Mouse (Mus musculus): ENCODE measurements around the gene Anapc15-ps. TPM values are rescaled to one million over a fixed set of nuclear protein-coding genes. Genes with fewer than 3 reads are reported as not detected.

The Anapc15-ps gene
- polyA plus RNA-seq (2012; rRNA removed) = not detected in 2 replicates

GRCm38 (mm10) chr10:95673351-95673750 is at the start of gene Anapc15-ps:
TSS of gene Anapc15-ps (minus strand) at chr10:95673451.
- H3K36me3 ChIP-seq (ENCODE audit: control insufficient read depth, insufficient read depth, low read length) = no peaks in the 10 kb centered on the region
- DNase-seq = no peak
- 95% methylated on average over 3 of the region's 3 CpGs for WGBS
- TF ChIP-seq POLR2A (IDR thresholded peaks at IDR 0.05; ENCODE audit: low read depth, low read length) = no peak
- no peak for TF ChIP-seq CTCF (conservative IDR thresholded peaks at IDR 0.05; ENCODE audit: insufficient read depth, insufficient read length, low read depth, low read length)
- no peak within 1 kb of the TSS for H3K27ac ChIP-seq (ENCODE audit: insufficient read depth, low read depth, low read length)
- no peaks in the 10 kb centered on the region for H3K4me1 ChIP-seq (ENCODE audit: control insufficient read depth, insufficient read depth, low read length)
- H3K27me3 ChIP-seq (replicated peaks; ENCODE audit: control insufficient read depth, insufficient read depth, low read length) = no peaks in the 10 kb centered on the region
- no peak within 1 kb of the TSS for H3K4me3 ChIP-seq (ENCODE audit: insufficient read depth, low read depth, low read length)

DNA sequence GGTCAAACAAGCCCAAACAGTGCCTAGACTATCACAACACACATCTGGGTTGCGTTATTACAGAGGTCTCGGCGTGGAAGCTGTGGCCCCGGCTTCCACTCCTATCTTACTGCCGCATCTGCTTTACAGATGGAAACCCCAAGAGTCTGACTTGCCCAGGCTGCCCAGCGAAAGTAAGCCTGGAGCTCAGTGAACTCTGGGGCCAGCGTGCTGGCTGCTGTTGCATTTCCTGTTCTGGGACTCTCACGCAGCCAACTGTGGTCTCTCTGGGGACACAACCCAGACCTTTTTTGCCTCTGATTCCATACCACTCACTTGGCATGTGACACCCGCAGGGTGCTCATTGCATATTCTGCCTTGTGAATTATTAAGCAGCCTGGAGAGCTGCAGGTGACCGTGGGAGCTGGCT is 49.0 kb upstream of the Anapc15-ps start:
- Histone ChIP-seq H3K27ac (ENCODE audit: insufficient read depth, low read depth, low read length) (peak overlapping the region; percentile 86), H3K4me1 (ENCODE audit: control insufficient read depth, insufficient read depth, low read length) (peaks cover 22% of the 10 kb centered on the region), H3K4me3 (ENCODE audit: insufficient read depth, low read depth, low read length) (peak overlapping the region; percentile 27), H3K27me3 (replicated peaks; ENCODE audit: control insufficient read depth, insufficient read depth, low read length) (no peaks in the 10 kb centered on the region), H3K36me3 (ENCODE audit: control insufficient read depth, insufficient read depth, low read length) (no peaks in the 10 kb centered on the region)
- WGBS = 45% methylated on average over 10 of the region's 10 CpGs
- TF ChIP-seq POLR2A (IDR thresholded peaks at IDR 0.05; ENCODE audit: low read depth, low read length) (no peak), CTCF (conservative IDR thresholded peaks at IDR 0.05; ENCODE audit: insufficient read depth, insufficient read length, low read depth, low read length) (no peak)
- DNase-seq = peak; percentile 86

GRCm38 (mm10) chr10:95720181-95720798 is 47.0 kb upstream of the Anapc15-ps start:
- Histone ChIP-seq H3K36me3 (ENCODE audit: control insufficient read depth, insufficient read depth, low read length) (no peaks in the 10 kb centered on the region), H3K27ac (ENCODE audit: insufficient read depth, low read depth, low read length) (peak overlapping the region; percentile 86; the same call in 1 of the 2 replicates), H3K4me3 (ENCODE audit: insufficient read depth, low read depth, low read length) (no peak overlapping the region), H3K4me1 (ENCODE audit: control insufficient read depth, insufficient read depth, low read length) (peaks cover 21% of the 10 kb centered on the region), H3K27me3 (replicated peaks; ENCODE audit: control insufficient read depth, insufficient read depth, low read length) (no peaks in the 10 kb centered on the region)
- WGBS = 80% methylated on average over 12 of the region's 12 CpGs
- no peak for DNase-seq
- TF ChIP-seq CTCF (conservative IDR thresholded peaks at IDR 0.05; ENCODE audit: insufficient read depth, insufficient read length, low read depth, low read length) (no peak), POLR2A (IDR thresholded peaks at IDR 0.05; ENCODE audit: low read depth, low read length) (no peak)

DNA sequence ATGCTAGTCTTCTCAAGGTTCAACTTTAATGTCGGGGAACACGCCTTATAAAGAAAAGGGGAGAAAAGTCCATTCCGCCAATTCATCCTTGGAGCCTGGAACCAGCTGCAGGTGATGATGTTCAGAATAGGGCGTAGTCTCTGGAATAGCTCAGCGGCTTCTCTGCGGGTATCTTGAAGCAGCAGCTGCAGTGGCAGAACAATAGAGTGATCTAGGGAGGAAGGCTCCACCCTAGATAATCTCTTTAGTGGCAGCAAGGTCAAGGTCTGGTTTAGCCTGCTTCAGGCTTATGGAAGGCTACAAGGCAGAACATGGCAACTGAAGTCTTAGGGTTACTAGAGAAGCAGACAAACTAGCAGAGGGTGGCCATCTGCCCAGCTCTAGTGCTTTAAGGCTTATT is 46.2 kb upstream of the Anapc15-ps start:
- WGBS = 92% methylated on average over 6 of the region's 6 CpGs
- no peaks in the 10 kb centered on the region for H3K36me3 ChIP-seq (ENCODE audit: control insufficient read depth, insufficient read depth, low read length)
- no peak overlapping the region for H3K4me3 ChIP-seq (ENCODE audit: insufficient read depth, low read depth, low read length)
- no peak overlapping the region for H3K27ac ChIP-seq (ENCODE audit: insufficient read depth, low read depth, low read length)
- no peaks in the 10 kb centered on the region for H3K27me3 ChIP-seq (replicated peaks; ENCODE audit: control insufficient read depth, insufficient read depth, low read length)
- peaks cover 15% of the 10 kb centered on the region; the same call in 1 of the 2 replicates for H3K4me1 ChIP-seq (ENCODE audit: control insufficient read depth, insufficient read depth, low read length)
- no peak for TF ChIP-seq POLR2A (IDR thresholded peaks at IDR 0.05; ENCODE audit: low read depth, low read length)
- TF ChIP-seq CTCF (conservative IDR thresholded peaks at IDR 0.05; ENCODE audit: insufficient read depth, insufficient read length, low read depth, low read length) = no peak
- no peak for DNase-seq

- Histone ChIP-seq H3K4me3 (ENCODE audit: insufficient read depth, low read depth, low read length) (no peak overlapping the region), H3K4me1 (ENCODE audit: control insufficient read depth, insufficient read depth, low read length) (peaks cover 15% of the 10 kb centered on the region; the same call in 1 of the 2 replicates), H3K36me3 (ENCODE audit: control insufficient read depth, insufficient read depth, low read length) (no peaks in the 10 kb centered on the region), H3K27ac (ENCODE audit: insufficient read depth, low read depth, low read length) (no peak overlapping the region), H3K27me3 (replicated peaks; ENCODE audit: control insufficient read depth, insufficient read depth, low read length) (no peaks in the 10 kb centered on the region)
- 44% methylated on average over 1 of the region's 1 CpGs for WGBS
- TF ChIP-seq POLR2A (IDR thresholded peaks at IDR 0.05; ENCODE audit: low read depth, low read length) = no peak
- TF ChIP-seq CTCF (conservative IDR thresholded peaks at IDR 0.05; ENCODE audit: insufficient read depth, insufficient read length, low read depth, low read length) = no peak
- DNase-seq = no peak
These were observed 45.5 kb upstream of the Anapc15-ps start for GRCm38 (mm10) chr10:95718760-95719159.

GRCm38 (mm10) chr10:95717106-95717680 is 43.9 kb upstream of the Anapc15-ps start:
- peak; percentile 77 for DNase-seq
- Histone ChIP-seq H3K4me1 (ENCODE audit: control insufficient read depth, insufficient read depth, low read length) (peaks cover 15% of the 10 kb centered on the region; the same call in 1 of the 2 replicates), H3K4me3 (ENCODE audit: insufficient read depth, low read depth, low read length) (no peak overlapping the region), H3K36me3 (ENCODE audit: control insufficient read depth, insufficient read depth, low read length) (no peaks in the 10 kb centered on the region), H3K27me3 (replicated peaks; ENCODE audit: control insufficient read depth, insufficient read depth, low read length) (no peaks in the 10 kb centered on the region), H3K27ac (ENCODE audit: insufficient read depth, low read depth, low read length) (peak overlapping the region; percentile 68)
- WGBS = 45% methylated on average over 16 of the region's 16 CpGs
- TF ChIP-seq POLR2A (IDR thresholded peaks at IDR 0.05; ENCODE audit: low read depth, low read length) = no peak
- no peak for TF ChIP-seq CTCF (conservative IDR thresholded peaks at IDR 0.05; ENCODE audit: insufficient read depth, insufficient read length, low read depth, low read length)

DNA sequence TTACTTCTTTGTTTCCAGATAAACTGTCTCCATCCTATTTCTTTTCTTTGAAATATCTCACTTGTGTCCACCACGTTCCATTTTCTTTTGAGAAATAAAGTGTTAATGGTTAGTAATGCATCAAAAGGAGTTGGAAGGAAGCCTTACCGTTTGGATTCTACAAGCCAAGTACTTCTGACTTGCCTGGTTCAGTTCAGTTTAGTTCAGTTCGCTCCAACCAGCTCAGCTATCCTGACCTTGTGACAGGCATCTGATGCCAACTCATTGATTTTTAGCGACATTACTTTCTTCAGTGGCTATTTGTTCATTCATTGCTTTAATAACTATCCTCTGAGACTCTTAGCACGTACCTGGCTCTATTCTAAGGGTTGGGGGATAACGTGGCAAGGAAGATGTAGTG is 42.4 kb upstream of the Anapc15-ps start:
- no peaks in the 10 kb centered on the region for H3K27me3 ChIP-seq (replicated peaks; ENCODE audit: control insufficient read depth, insufficient read depth, low read length)
- H3K4me1 ChIP-seq (ENCODE audit: control insufficient read depth, insufficient read depth, low read length) = peaks cover 15% of the 10 kb centered on the region; the same call in 1 of the 2 replicates
- H3K4me3 ChIP-seq (ENCODE audit: insufficient read depth, low read depth, low read length) = no peak overlapping the region
- H3K36me3 ChIP-seq (ENCODE audit: control insufficient read depth, insufficient read depth, low read length) = no peaks in the 10 kb centered on the region
- DNase-seq = peak; percentile 59
- peak overlapping the region; percentile 84 for H3K27ac ChIP-seq (ENCODE audit: insufficient read depth, low read depth, low read length)
- TF ChIP-seq CTCF (conservative IDR thresholded peaks at IDR 0.05; ENCODE audit: insufficient read depth, insufficient read length, low read depth, low read length) (no peak), POLR2A (IDR thresholded peaks at IDR 0.05; ENCODE audit: low read depth, low read length) (no peak)
- 37% methylated on average over 6 of the region's 6 CpGs for WGBS

All from kidney, adult 2 months (tissue).